Mouse (Mus musculus) regulatory T cell (primary cell): ENCODE results near the gene Actg2.

Source experiments
- in situ Hi-C: fragments of 300-600 bp; cut with MboI, MseI; formaldehyde crosslinking; loops from one replicate; pipeline ENCODE4 v1.15.1; 2025; ENCODE audit warnings: high pct_unique_total_duplicates

Actg2 gene

DNA sequence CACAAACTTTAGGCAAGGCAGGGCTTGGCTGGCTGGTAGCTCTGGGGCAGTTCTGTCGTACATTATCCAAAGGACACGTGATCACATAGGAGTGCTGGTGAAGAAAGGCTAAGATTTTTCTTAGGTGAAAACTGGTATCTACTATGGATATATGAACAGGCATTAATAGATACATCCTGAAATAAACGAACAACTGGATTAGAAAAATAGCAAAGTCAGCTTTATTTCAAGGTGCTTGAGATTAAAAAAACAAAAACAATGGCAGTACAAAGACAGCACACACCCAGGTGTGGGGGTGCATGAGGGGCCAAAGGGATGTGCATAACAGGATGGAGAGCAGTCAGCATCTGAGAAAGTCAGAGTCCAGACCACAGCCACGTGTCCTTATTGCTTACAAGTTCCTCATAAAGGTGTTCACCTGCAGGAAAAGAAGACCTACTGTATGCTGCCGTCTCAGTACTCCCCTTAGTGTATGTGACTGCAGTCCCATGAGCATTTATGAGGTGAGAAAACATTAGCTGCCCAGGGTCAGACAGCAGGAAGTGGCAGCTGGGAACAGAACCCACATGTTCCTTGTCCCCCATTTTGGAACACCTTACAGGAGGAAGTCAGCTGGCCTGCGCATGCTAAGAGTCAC lies 55.9 kb downstream of the Actg2 start:
- in situ Hi-C loops, result no loop called here

DNA sequence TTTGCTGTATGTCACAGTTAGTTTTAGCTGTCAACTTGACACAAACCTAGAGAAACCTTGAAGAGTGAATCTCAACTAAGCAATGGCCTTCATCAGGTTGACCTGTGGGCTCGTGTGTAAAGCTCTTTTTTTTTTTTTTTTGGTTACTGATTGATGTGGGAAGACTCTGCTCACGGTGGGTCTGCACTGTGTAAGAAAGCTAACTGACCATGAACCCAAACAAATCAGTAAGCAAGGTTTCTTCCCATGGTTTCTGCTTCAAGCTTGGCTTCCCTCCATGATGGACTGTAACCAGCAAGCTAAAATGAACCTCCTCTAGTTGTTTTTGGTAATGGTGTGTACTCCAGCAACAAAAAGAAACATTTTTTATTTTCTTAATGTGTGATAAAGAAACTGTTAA lies 56.9 kb downstream of the Actg2 start:
- in situ Hi-C loops, result no loop called here

DNA sequence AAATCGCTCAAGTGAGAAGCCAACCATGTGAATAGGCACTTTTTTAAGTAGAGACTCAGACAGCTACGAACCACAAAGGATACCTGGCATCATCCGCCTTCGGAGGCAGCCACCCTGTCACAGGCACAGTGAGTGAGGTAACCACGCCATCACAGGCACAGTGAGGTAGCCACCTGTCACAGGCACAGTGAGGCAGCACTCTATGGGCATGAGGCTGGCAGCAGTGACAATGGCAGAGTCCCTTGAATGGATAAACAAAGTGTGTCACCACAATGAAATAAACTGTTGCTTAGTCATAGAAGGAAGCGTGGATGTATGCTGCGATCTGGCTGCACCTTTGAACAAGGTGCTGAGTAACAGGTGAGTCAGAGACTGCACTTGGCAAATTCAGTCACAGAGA lies 57.4 kb downstream of the Actg2 start:
- in situ Hi-C loops, result no loop called here

DNA sequence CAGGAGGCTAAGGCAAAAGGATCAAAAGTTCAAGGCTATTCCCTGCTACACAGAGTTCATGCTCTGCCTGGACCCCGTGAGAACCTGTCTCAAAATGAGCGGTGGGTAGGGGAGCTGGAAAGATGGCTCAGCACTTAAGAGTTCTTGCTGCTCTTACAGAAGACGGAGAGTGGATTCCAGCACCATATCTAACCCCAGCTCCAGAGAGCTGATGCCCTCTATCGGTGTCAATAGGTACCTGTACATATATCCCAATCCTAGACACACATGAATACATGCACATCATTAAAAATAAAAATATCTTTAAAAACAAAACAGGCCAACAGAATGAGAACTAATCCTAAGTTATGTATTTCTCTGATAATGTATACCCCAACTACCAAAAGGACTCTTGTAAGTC lies 57.8 kb downstream of the Actg2 start:
- in situ Hi-C loops, result no loop called here

DNA sequence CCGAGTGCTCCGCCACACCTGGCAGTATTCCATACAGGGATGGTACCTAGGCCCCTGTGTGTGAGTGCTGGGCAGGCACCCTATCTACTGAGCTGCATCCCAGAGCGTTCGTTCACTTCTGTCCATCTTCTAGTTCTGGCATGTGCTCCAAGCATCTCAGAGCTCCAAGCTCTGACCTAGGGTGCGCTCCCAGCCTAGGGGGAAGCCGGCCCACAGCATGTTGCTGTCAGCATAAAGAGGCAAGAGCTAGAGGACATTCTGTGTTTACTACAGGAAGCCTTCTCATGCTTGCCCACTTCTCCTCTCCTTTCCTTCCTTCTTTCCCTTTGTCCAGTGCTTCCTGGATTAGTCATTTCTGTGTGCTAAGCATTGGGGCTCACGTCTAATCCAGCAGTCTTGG lies 60.6 kb downstream of the Actg2 start:
- in situ Hi-C loops, result no loop called here

DNA sequence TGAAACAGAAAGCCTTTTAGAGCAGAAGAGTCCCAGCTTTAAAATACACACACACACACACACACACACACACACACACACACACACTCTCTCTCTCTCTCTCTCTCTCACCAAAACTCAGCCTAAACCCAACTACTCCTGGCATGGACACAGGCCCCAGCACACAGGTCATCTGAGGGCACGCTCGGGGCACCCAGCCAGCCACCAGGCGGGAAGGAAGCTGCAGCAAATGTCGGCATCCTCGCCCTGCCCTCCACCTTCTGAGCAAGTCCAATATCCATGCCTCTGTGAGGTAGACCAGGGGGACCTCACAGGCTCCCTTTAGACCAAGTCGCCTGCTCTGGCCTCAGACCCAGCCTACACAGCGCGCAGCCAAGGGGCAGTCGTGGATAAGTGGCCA lies 62.8 kb downstream of the Actg2 start:
- in situ Hi-C loops, result no loop called here

DNA sequence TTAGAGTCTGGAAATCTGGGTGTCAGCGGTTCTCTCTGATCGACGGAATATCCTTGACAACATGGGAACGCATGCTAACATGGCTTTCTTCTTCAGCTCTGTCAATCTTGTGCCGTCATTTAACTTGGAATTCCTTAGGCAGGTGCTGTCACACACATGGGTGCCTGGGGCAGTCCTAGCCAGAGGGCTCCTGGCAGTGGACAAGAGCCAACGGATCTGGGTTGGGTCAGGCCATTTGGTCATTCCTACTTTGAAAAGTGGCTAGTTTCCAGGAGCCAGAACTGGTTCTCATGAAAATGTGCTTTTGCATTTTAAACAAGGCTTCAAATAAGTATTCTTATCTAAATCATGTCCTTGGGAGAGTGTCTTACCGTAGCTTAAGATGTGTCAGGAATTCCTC lies 64.3 kb downstream of the Actg2 start:
- in situ Hi-C loops, result no loop called here

DNA sequence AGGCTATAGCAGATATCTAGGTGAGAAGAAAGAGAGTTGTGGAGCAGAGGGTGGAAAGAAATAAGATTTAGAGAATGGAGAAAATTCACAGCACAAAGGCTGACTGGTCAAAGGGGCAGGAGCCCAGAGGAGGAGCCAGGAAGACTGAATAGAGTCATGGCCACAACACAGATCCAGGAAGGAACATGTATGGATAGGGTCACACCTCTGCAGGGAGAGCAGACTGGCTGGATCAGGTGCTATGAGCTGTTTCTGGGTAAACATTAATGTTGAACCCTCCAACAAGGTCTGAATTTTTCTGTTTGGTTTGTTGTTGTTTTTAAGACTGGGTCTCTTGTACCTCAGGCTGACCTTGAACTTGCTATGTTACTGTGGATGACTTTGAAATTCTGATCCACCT lies 72.1 kb downstream of the Actg2 start:
- in situ Hi-C loops, result no loop called here
